Mouse (Mus musculus): ENCODE measurements around the gene Sult2b1.

The Sult2b1 gene

GRCm38 (mm10) chr7:45699523-45700141 lies 84.8 kb downstream of the Sult2b1 start, which contains the start of gene Car11:
Gene Car11 (plus strand): TSS chr7:45699843.
- in situ Hi-C loops (cut with MboI, MseI) = no loop called here

GRCm38 (mm10) chr7:45697894-45698293 lies 86.6 kb downstream of the Sult2b1 start:
- in situ Hi-C loops (cut with MboI, MseI) = no loop called here

GRCm38 (mm10) chr7:45695098-45695497 lies 89.4 kb downstream of the Sult2b1 start:
- in situ Hi-C loops (cut with MboI, MseI) = no loop called here

GRCm38 (mm10) chr7:45693921-45694591 lies 90.4 kb downstream of the Sult2b1 start, which contains the start of gene Sec1:
Gene Sec1 (minus strand): TSS chr7:45694402.
- in situ Hi-C loops (cut with MboI, MseI) = no loop called here

GRCm38 (mm10) chr7:45692364-45692763 lies 92.1 kb downstream of the Sult2b1 start:
- in situ Hi-C loops (cut with MboI, MseI) = no loop called here

GRCm38 (mm10) chr7:45689800-45690199 lies 94.7 kb downstream of the Sult2b1 start:
- in situ Hi-C loops (cut with MboI, MseI) = no loop called here

- in situ Hi-C loops (cut with MboI, MseI) = no loop called here
These were observed 95.4 kb downstream of the Sult2b1 start for GRCm38 (mm10) chr7:45689099-45689498.

GRCm38 (mm10) chr7:45686841-45687240 lies 97.6 kb downstream of the Sult2b1 start:
- in situ Hi-C loops (cut with MboI, MseI) = no loop called here

- in situ Hi-C loops (cut with MboI, MseI) = no loop called here
These were observed 98.7 kb downstream of the Sult2b1 start for GRCm38 (mm10) chr7:45685811-45686210.

- in situ Hi-C loops (cut with MboI, MseI) = no loop called here
These were observed 100.9 kb downstream of the Sult2b1 start, which contains the start of gene Ntn5 for GRCm38 (mm10) chr7:45683396-45684050. Gene Ntn5 (plus strand): TSS chr7:45684022.

- in situ Hi-C loops (cut with MboI, MseI) = no loop called here
These were observed 102.0 kb downstream of the Sult2b1 start for GRCm38 (mm10) chr7:45682144-45683126.

GRCm38 (mm10) chr7:45681046-45681736 lies 103.3 kb downstream of the Sult2b1 start:
- in situ Hi-C loops (cut with MboI, MseI) = no loop called here
